Mouse (Mus musculus) CH12.LX (cell line): Measurements from ENCODE around the gene Olfr157. TPM values are rescaled to one million over a fixed set of nuclear protein-coding genes. Genes with fewer than 3 reads are reported as not detected.

Source experiments
- DNase-seq: peaks from one replicate; pipeline ENCODE4 v3.0.0-alpha.2; 2013; ENCODE audit errors: extremely low read depth
- H3K27ac ChIP-seq: 2 replicates; pipeline ENCODE4 v1.5.1; 2012; ENCODE audit warnings: low read depth, mild to moderate bottlenecking, control low read depth, moderate library complexity; ENCODE audit not compliant: insufficient read depth
- H3K27me3 ChIP-seq: replicated peaks from 2 replicates; pipeline ENCODE3; 2012; ENCODE audit warnings: inconsistent platforms
- H3K36me3 ChIP-seq, 2 experiments: replicated peaks in 1 of 2; 2 replicates each; pipeline versions ENCODE3 to v1.6.1; 2012; ENCODE audit warnings: inconsistent platforms in 1 of 2, low read length in 1 of 2, mild to moderate bottlenecking in 1 of 2, mixed read lengths in 1 of 2, moderate library complexity in 1 of 2; ENCODE audit not compliant: control insufficient read depth in 1 of 2, insufficient read depth in 1 of 2
- H3K4me1 ChIP-seq, 2 experiments: 2 replicates each; pipeline ENCODE4 v1.6.1; 2012; ENCODE audit warnings: inconsistent platforms in 1 of 2, moderate library complexity in 1 of 2; ENCODE audit not compliant: insufficient read depth in 2 of 2, control insufficient read depth in 1 of 2
- H3K4me2 ChIP-seq: 2 replicates; pipeline ENCODE4 v1.6.1; 2012; ENCODE audit warnings: low read depth, mild to moderate bottlenecking, control low read depth; ENCODE audit not compliant: poor library complexity, insufficient read depth, severe bottlenecking
- H3K4me3 ChIP-seq, 3 experiments: fragments of 150-350 bp in 1 of 3; sonication (generic) in 1 of 3; replicated peaks in 1 of 3; 2 replicates each; pipeline versions ENCODE3 to v1.5.1; 2011 to 2012; ENCODE audit warnings: low read depth in 2 of 3, low read length in 2 of 3, mild to moderate bottlenecking in 2 of 3, moderate library complexity in 2 of 3, control low read depth in 1 of 3, improper control_type of control experiment in 1 of 3, inconsistent platforms in 1 of 3, mixed read lengths in 1 of 3; ENCODE audit not compliant: poor library complexity in 1 of 3
- H3K79me2 ChIP-seq: replicated peaks from 2 replicates; pipeline ENCODE4 v1.6.1; 2012; ENCODE audit warnings: mild to moderate bottlenecking, moderate library complexity; ENCODE audit not compliant: control insufficient read depth, poor library complexity, insufficient read depth, severe bottlenecking; ENCODE audit errors: extremely low read depth
- H3K9ac ChIP-seq: 2 replicates; pipeline ENCODE4 v1.6.1; 2012; ENCODE audit warnings: low read depth, mild to moderate bottlenecking, control low read depth, moderate library complexity; ENCODE audit not compliant: insufficient read depth
- H3K9me3 ChIP-seq: replicated peaks from 2 replicates; pipeline ENCODE3; 2012; ENCODE audit warnings: low read length, inconsistent platforms, mixed read lengths
- BHLHE40 ChIP-seq: IDR thresholded peaks from 2 replicates; pipeline ENCODE4 v1.6.1; 2011; ENCODE audit warnings: mild to moderate bottlenecking, low read depth, low read length, improper control_type of control experiment
- CHD2 ChIP-seq: IDR thresholded peaks from 2 replicates; pipeline ENCODE4 v1.6.1; 2011; ENCODE audit warnings: low read length, improper control_type of control experiment
- E2F4 ChIP-seq: IDR thresholded peaks from 2 replicates; pipeline ENCODE4 v1.6.1; 2011; ENCODE audit warnings: low read depth, low read length, improper control_type of control experiment; ENCODE audit not compliant: insufficient replicate concordance
- EP300 ChIP-seq: IDR thresholded peaks from 2 replicates; pipeline ENCODE4 v1.6.1; 2011; ENCODE audit warnings: low read length, improper control_type of control experiment
- ETS1 ChIP-seq: conservative IDR thresholded peaks from 2 replicates; pipeline ENCODE4 v1.6.1; 2012; ENCODE audit warnings: low read depth, mild to moderate bottlenecking, inconsistent platforms, low read length, improper control_type of control experiment, moderate library complexity
- GABPA ChIP-seq: IDR thresholded peaks from 2 replicates; pipeline ENCODE4 v1.6.1; 2012; ENCODE audit warnings: low read depth, low read length, improper control_type of control experiment, inconsistent platforms; ENCODE audit not compliant: insufficient replicate concordance
- JUND ChIP-seq: conservative IDR thresholded peaks from 2 replicates; pipeline ENCODE4 v1.6.1; 2011; ENCODE audit warnings: low read depth, low read length, improper control_type of control experiment
- KAT2A ChIP-seq: IDR thresholded peaks from 2 replicates; pipeline ENCODE4 v1.6.1; 2012; ENCODE audit warnings: low read length, improper control_type of control experiment, inconsistent platforms; ENCODE audit not compliant: insufficient replicate concordance
- MAFK ChIP-seq: IDR thresholded peaks from 2 replicates; pipeline ENCODE4 v1.6.1; 2011; ENCODE audit warnings: low read length, improper control_type of control experiment; ENCODE audit not compliant: insufficient replicate concordance
- MAX ChIP-seq: IDR thresholded peaks from 2 replicates; pipeline ENCODE4 v1.6.1; 2011; ENCODE audit warnings: low read length, improper control_type of control experiment
- MAZ ChIP-seq: IDR thresholded peaks from 2 replicates; pipeline ENCODE4 v1.6.1; 2012; ENCODE audit warnings: low read depth, mild to moderate bottlenecking, inconsistent platforms, low read length, improper control_type of control experiment, moderate library complexity
- MEF2A ChIP-seq: IDR thresholded peaks from 2 replicates; pipeline ENCODE4 v1.6.1; 2014; ENCODE audit warnings: low read depth, mild to moderate bottlenecking, inconsistent platforms, low read length, improper control_type of control experiment, borderline replicate concordance
- MXI1 ChIP-seq: IDR thresholded peaks from 2 replicates; pipeline ENCODE4 v1.6.1; 2011; ENCODE audit warnings: mild to moderate bottlenecking, low read depth, low read length, improper control_type of control experiment
- MYC ChIP-seq: IDR thresholded peaks from 2 replicates; pipeline ENCODE4 v1.6.1; 2011; ENCODE audit warnings: low read depth, mild to moderate bottlenecking, improper control_type of control experiment, low read length
- NELFE ChIP-seq: IDR thresholded peaks from 2 replicates; pipeline ENCODE4 v1.6.1; 2011; ENCODE audit warnings: low read depth, low read length, improper control_type of control experiment
- PAX5 ChIP-seq: IDR thresholded peaks from 2 replicates; pipeline ENCODE4 v1.6.1; 2012; ENCODE audit warnings: low read length, inconsistent platforms, mixed read lengths
- POLR2A ChIP-seq: IDR thresholded peaks from 2 replicates; pipeline ENCODE4 v1.6.1; 2011; ENCODE audit warnings: low read depth, mild to moderate bottlenecking, improper control_type of control experiment, low read length
- RAD21 ChIP-seq: IDR thresholded peaks from 2 replicates; pipeline ENCODE4 v1.6.1; 2011; ENCODE audit warnings: low read depth, mild to moderate bottlenecking, low read length, improper control_type of control experiment, moderate library complexity
- RCOR1 ChIP-seq: conservative IDR thresholded peaks from 2 replicates; pipeline ENCODE4 v1.6.1; 2012; ENCODE audit warnings: low read depth, mild to moderate bottlenecking, inconsistent platforms, low read length, improper control_type of control experiment
- SMC3 ChIP-seq: IDR thresholded peaks from 2 replicates; pipeline ENCODE4 v1.6.1; 2011; ENCODE audit warnings: low read depth, low read length, improper control_type of control experiment
- TBP ChIP-seq: conservative IDR thresholded peaks from 2 replicates; pipeline ENCODE4 v1.6.1; 2011; ENCODE audit warnings: low read depth, low read length, improper control_type of control experiment
- TCF12 ChIP-seq: IDR thresholded peaks from 2 replicates; pipeline ENCODE4 v1.6.1; 2014; ENCODE audit warnings: low read depth, mild to moderate bottlenecking, inconsistent platforms, low read length, improper control_type of control experiment
- UBTF ChIP-seq: IDR thresholded peaks from 2 replicates; pipeline ENCODE4 v1.6.1; 2012; ENCODE audit warnings: low read depth, mild to moderate bottlenecking, inconsistent platforms, low read length, improper control_type of control experiment, moderate library complexity
- USF1 ChIP-seq: IDR thresholded peaks from 2 replicates; pipeline ENCODE4 v1.6.1; 2014; ENCODE audit warnings: low read depth, mild to moderate bottlenecking, inconsistent platforms, low read length, improper control_type of control experiment
- USF2 ChIP-seq: conservative IDR thresholded peaks from 2 replicates; pipeline ENCODE4 v1.6.1; 2011; ENCODE audit warnings: low read depth, low read length, improper control_type of control experiment
- ZC3H11A ChIP-seq: IDR thresholded peaks from 2 replicates; pipeline ENCODE4 v1.6.1; 2012; ENCODE audit warnings: low read depth, mild to moderate bottlenecking, inconsistent platforms, low read length, improper control_type of control experiment
- ZMIZ1 ChIP-seq: IDR thresholded peaks from 2 replicates; pipeline ENCODE4 v1.6.1; 2012; ENCODE audit warnings: low read depth, mild to moderate bottlenecking, inconsistent platforms, low read length, improper control_type of control experiment
- ZNF384 ChIP-seq: IDR thresholded peaks from 2 replicates; pipeline ENCODE4 v1.6.1; 2012; ENCODE audit warnings: low read depth, low read length, improper control_type of control experiment, inconsistent platforms
- dilution Hi-C: fragments of 300-500 bp; cut with MboI; formaldehyde crosslinking; loops from 2 replicates; pipeline ENCODE4 v1.14.3; 2020; ENCODE audit warnings: low sequenced_read_pairs; ENCODE audit not compliant: extremely low pct_unique_long_range_greater_than_20kb, extremely low pct_ligation_motif_present
- in situ Hi-C: fragments of 300-500 bp; cut with MboI; formaldehyde crosslinking; loops from 3 replicates; pipeline ENCODE4 v1.14.3; 2019; ENCODE audit warnings: low sequenced_read_pairs, low pct_ligation_motif_present, low pct_unique_long_range_greater_than_20kb, mixed read lengths
- polyA plus RNA-seq: library from polyadenylated mRNA; unstranded; fragments of >175 nt; gene quantifications from 2 replicates; pipeline ENCODE4 v1.2.1, GENCODE M21; 2012; ENCODE audit warnings: low read depth; ENCODE audit not compliant: insufficient read length
- total RNA-seq, 2 experiments: library from RNA; depleted of rRNA; stranded (reverse); fragments of 300-350 nt in 1 of 2; fragments of >200 nt in 1 of 2; gene quantifications; 2 replicates each; pipeline ENCODE4 v1.2.3; 2012 to 2014

The Olfr157 gene
- total and polyA plus RNA-seq, 3 experiments, result 0.03 TPM; not detected in 2

- in situ Hi-C loops, result loop anchor here (10.0 kb wide), 1 partner anchor 125 kb away; the partner anchor contains the start of gene Spaar
- H3K27me3 ChIP-seq, result peaks cover 30% of the 10 kb centered on the region
- no peak for DNase-seq
- H3K36me3 ChIP-seq, result no peaks in the 10 kb centered on the region
- H3K4me2 ChIP-seq, result no peak overlapping the region
- H3K9me3 ChIP-seq, result no peaks in the 10 kb centered on the region
- no peaks in the 10 kb centered on the region for H3K79me2 ChIP-seq
- H3K27ac ChIP-seq, result no peak overlapping the region
- no peak for TF ChIP-seq ZMIZ1
- no peak for TF ChIP-seq RCOR1
- no peak for TF ChIP-seq POLR2A
- TF ChIP-seq ETS1, result no peak
- TF ChIP-seq ZC3H11A, result no peak
- no peak for TF ChIP-seq TBP
- no peak for TF ChIP-seq ZNF384
- TF ChIP-seq MYC, result no peak
- no peak for TF ChIP-seq MXI1
- TF ChIP-seq JUND, result no peak
- no peak for TF ChIP-seq USF1
- TF ChIP-seq MAZ, result no peak
- TF ChIP-seq MAX, result no peak
- H3K9ac ChIP-seq, result no peak overlapping the region
- H3K4me1 ChIP-seq, result peaks cover 0 to 3% of the 10 kb centered on the region in 2 experiments; a peak in 1 of 4 replicates
- H3K4me3 ChIP-seq, result no peak overlapping the region
- dilution Hi-C loops, result no loop called here
Measured at GRCm38 (mm10) chr4:43859886-43860285, 19.9 kb upstream of the Olfr157 start.

- Histone ChIP-seq H3K79me2 (no peaks in the 10 kb centered on the region), H3K4me1 (no peaks in the 10 kb centered on the region), H3K9ac (no peak overlapping the region), H3K27ac (no peak overlapping the region), H3K36me3 (no peaks in the 10 kb centered on the region), H3K27me3 (peaks cover 76% of the 10 kb centered on the region), H3K4me3 (no peak overlapping the region), H3K9me3 (peaks cover 5% of the 10 kb centered on the region), H3K4me2 (no peak overlapping the region)
- no peak for TF ChIP-seq SMC3
- no peak for TF ChIP-seq MEF2A
- no peak for TF ChIP-seq MAZ
- no peak for TF ChIP-seq ETS1
- no peak for TF ChIP-seq USF2
- TF ChIP-seq TCF12, result no peak
- no peak for TF ChIP-seq MXI1
- TF ChIP-seq EP300, result no peak
- TF ChIP-seq USF1, result no peak
- TF ChIP-seq NELFE, result no peak
- no peak for TF ChIP-seq KAT2A
- TF ChIP-seq BHLHE40, result no peak
- no peak for TF ChIP-seq MAFK
- no peak for TF ChIP-seq CHD2
- no peak for TF ChIP-seq PAX5
- TF ChIP-seq E2F4, result no peak
- no peak for TF ChIP-seq UBTF
- no peak for TF ChIP-seq RAD21
- no peak for TF ChIP-seq RCOR1
- no peak for TF ChIP-seq GABPA
- DNase-seq, result no peak
- in situ Hi-C loops, result loop anchor here (10.0 kb wide), 1 partner anchor 119 kb away; the partner anchor contains the start of gene Spaar
- dilution Hi-C loops, result no loop called here
Measured at GRCm38 (mm10) chr4:43854101-43854500, 14.1 kb upstream of the Olfr157 start.
